Mouse (Mus musculus) liver, postnatal 0 days (tissue): ENCODE measurements around the gene Olfr902. TPM values are rescaled to one million over a fixed set of nuclear protein-coding genes. Genes with fewer than 3 reads are reported as not detected.

Experiments used
- ATAC-seq: fragments of 200-750 bp; cut with Nextera tagmentation; 2 replicates; pipeline ENCODE4 v1.8.0; 2017; ENCODE audit warnings: mild to moderate bottlenecking, moderate library complexity
- DNase-seq: peaks from one replicate; pipeline ENCODE4 v3.0.0-alpha.2; 2016
- H3K27ac ChIP-seq: fragments of 300-500 bp; sonication (generic); 2 replicates; pipeline ENCODE4 v1.5.1; 2014; ENCODE audit warnings: antibody characterized with exemption, moderate library complexity, mild to moderate bottlenecking, low read depth
- H3K27me3 ChIP-seq: fragments of 300-500 bp; sonication (generic); 2 replicates; pipeline ENCODE4 v1.6.1; 2014; ENCODE audit warnings: low read length, control low read depth, mixed read lengths; ENCODE audit not compliant: insufficient read depth
- H3K36me3 ChIP-seq: fragments of 300-500 bp; sonication (generic); replicated peaks from 2 replicates; pipeline ENCODE4 v1.6.1; 2014; ENCODE audit warnings: mild to moderate bottlenecking, control low read depth, low read length, moderate library complexity, mixed read lengths; ENCODE audit not compliant: insufficient read depth
- H3K4me1 ChIP-seq: fragments of 300-500 bp; sonication (generic); 2 replicates; pipeline ENCODE4 v1.6.1; 2014; ENCODE audit warnings: antibody characterized with exemption, mild to moderate bottlenecking, control low read depth; ENCODE audit not compliant: insufficient read depth
- H3K4me2 ChIP-seq: fragments of 300-500 bp; sonication (generic); 2 replicates; pipeline ENCODE4 v1.6.1; 2014; ENCODE audit warnings: low read depth, mild to moderate bottlenecking, low read length, moderate library complexity, mixed read lengths
- H3K4me3 ChIP-seq: fragments of 300-500 bp; sonication (generic); 2 replicates; pipeline ENCODE4 v1.5.1; 2014; ENCODE audit warnings: low read depth, low read length
- H3K9ac ChIP-seq: fragments of 300-500 bp; sonication (generic); replicated peaks from 2 replicates; pipeline ENCODE4 v1.6.1; 2014; ENCODE audit warnings: mild to moderate bottlenecking, moderate library complexity
- H3K9me3 ChIP-seq: fragments of 300-500 bp; sonication (generic); 2 replicates; pipeline ENCODE4 v1.6.1; 2016; ENCODE audit warnings: mild to moderate bottlenecking, control low read depth, low read length, mixed read lengths
- CTCF ChIP-seq: sonication (generic); IDR thresholded peaks from 2 replicates; pipeline ENCODE4 v1.5.1; 2016; ENCODE audit warnings: antibody characterized with exemption, low read depth
- EP300 ChIP-seq: IDR thresholded peaks from 2 replicates; pipeline ENCODE4 v1.6.1; 2016; ENCODE audit warnings: antibody characterized with exemption, low read depth, mild to moderate bottlenecking
- WGBS: fragments of 180-500 bp; shearing (Covaris S2); extraction: QIAGEN DNeasy Blood & Tissue Kit; methylation state at CpG from one replicate; pipeline ENCODE4 v1.1.7; 2014; ENCODE audit not compliant: insufficient replicate concordance; 5-methylcytosine and 5-hydroxymethylcytosine counted together
- polyA plus RNA-seq: library from polyadenylated mRNA; unstranded; fragments of >200 nt; fragmentation: Nextera tagmentation; extraction: Ambion mirVana; gene quantifications from 2 replicates; pipeline ENCODE4 v1.2.1, GENCODE M21; 2015

Gene Olfr902
- polyA plus RNA-seq, 1 experiment from 2014 or later, result not detected

DNA sequence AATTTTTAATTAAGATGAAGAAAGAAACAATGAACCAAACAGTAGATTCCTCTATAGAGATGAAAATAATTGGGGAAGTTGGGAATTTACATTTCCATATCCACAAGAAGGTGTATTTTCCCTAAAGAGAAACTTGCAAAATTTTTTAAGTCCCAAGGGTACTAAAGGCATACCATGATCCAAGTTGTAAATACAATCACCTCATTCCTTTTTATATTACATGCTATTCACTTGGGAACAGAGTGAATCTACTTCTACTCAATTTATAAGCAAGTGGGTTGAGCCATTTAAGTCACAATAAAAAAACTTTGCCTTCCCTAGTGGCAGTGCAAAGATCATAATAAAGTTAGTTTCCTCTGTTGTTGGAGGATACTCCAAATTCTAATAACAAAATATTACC, 15.4 kb downstream of the Olfr902 start, which contains the start of gene Olfr904:
Olfr904 (plus strand) TSS at position 301 of the 400 bp plus-strand sequence.
- no peak for TF ChIP-seq EP300
- TF ChIP-seq CTCF, result no peak

DNA sequence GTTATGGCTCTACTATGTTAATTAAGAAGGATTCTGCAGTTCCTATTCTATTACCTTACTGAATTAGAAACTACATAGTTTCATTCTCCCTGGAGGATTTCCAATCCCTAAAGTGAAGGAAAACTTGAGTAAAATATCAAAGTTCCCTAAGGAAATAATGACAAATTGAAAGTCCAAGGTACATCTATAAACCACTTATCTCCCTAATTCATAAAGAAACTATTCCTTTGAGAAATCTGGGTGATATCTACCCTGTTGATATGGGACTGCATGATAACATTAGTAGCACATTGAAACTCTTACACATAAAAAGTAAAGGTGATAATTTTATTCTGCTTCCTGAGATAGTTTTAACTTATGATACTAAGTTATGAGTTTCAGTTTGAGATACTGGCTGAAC, 23.4 kb downstream of the Olfr902 start, which contains the start of gene Olfr905:
Olfr905 (plus strand) TSS at position 301 of the 400 bp plus-strand sequence.
- H3K4me3 ChIP-seq, result no peak within 1 kb of the TSS

More for the DNA sequence above, 15.4 kb downstream of the Olfr902 start, which contains the start of gene Olfr904:
- no peaks in the 10 kb centered on the region for H3K9me3 ChIP-seq
- H3K27ac ChIP-seq, result no peak within 1 kb of the TSS
- H3K36me3 ChIP-seq, result no peaks in the 10 kb centered on the region
- H3K9ac ChIP-seq, result no peak within 1 kb of the TSS
- ATAC-seq (no peak), DNase-seq (no peak)
- H3K4me1 ChIP-seq, result no peaks in the 10 kb centered on the region
- H3K4me2 ChIP-seq, result no peak within 1 kb of the TSS
- H3K4me3 ChIP-seq, result no peak within 1 kb of the TSS
- no peaks in the 10 kb centered on the region for H3K27me3 ChIP-seq

DNA sequence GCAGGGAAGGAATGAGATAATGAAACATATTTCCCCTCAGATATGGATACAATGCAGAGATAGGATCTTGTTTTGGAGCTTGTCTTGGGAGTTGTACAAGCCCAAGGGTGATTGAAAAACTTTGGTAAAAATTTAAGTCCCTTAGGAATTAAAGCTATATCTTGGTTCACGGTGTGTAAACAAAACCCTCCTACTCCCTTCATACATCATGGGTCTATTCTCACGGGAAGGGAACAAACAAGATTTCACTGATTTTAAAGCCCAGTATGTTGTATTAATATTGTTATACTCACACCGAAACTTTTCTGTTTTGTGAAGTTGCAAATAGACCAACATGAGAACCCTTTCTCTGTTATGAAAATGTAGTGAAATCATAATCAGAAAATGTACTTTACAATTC, 39.3 kb downstream of the Olfr902 start, which contains the start of gene Olfr906:
Olfr906 (plus strand) TSS at position 301 of the 400 bp plus-strand sequence.
- no peak within 1 kb of the TSS for H3K4me2 ChIP-seq
- ATAC-seq (no peak), DNase-seq (no peak)
- no peak within 1 kb of the TSS for H3K4me3 ChIP-seq
- H3K4me1 ChIP-seq, result no peaks in the 10 kb centered on the region
- H3K9ac ChIP-seq, result no peak within 1 kb of the TSS
- TF ChIP-seq CTCF, result no peak
- TF ChIP-seq EP300, result no peak
- peaks cover 3% of the 10 kb centered on the region; the same call in 1 of the 2 replicates for H3K9me3 ChIP-seq
- no peaks in the 10 kb centered on the region for H3K27me3 ChIP-seq
- H3K36me3 ChIP-seq, result no peaks in the 10 kb centered on the region
- 64% methylated on average over 3 of the region's 3 CpGs for WGBS
- no peak within 1 kb of the TSS for H3K27ac ChIP-seq

More for the DNA sequence above, 23.4 kb downstream of the Olfr902 start, which contains the start of gene Olfr905:
- Histone ChIP-seq H3K9me3 (no peaks in the 10 kb centered on the region), H3K36me3 (no peaks in the 10 kb centered on the region), H3K9ac (no peak within 1 kb of the TSS), H3K27me3 (no peaks in the 10 kb centered on the region), H3K4me2 (no peak within 1 kb of the TSS), H3K4me1 (no peaks in the 10 kb centered on the region), H3K27ac (no peak within 1 kb of the TSS)
- ATAC-seq (no peak), DNase-seq (no peak)
- no peak for TF ChIP-seq EP300
- no peak for TF ChIP-seq CTCF

DNA sequence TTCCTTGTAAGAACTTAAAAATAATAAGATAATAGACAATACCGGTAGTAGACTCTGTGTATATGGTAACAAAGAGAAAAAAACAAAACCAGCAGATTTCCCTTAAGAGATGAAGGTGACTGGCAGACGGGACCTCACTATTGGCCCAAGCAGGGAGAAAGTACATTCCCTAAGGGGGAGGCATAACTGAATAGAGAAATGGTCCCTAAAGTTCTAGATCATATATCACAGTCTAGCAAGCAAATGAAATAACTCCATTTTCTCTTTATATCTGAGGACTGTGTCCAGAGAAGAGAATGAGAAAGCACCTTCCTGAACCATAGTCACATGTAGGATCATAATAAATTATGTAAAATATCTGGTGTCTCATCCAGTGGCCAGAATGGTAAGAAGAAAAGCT, 48.0 kb downstream of the Olfr902 start, which contains the start of gene Olfr907:
Olfr907 (plus strand) TSS at position 301 of the 400 bp plus-strand sequence.
- 74% methylated on average over 2 of the region's 2 CpGs for WGBS
- ATAC-seq, result no peak
- Histone ChIP-seq H3K27ac (no peak within 1 kb of the TSS), H3K36me3 (no peaks in the 10 kb centered on the region), H3K9ac (no peak within 1 kb of the TSS), H3K4me2 (no peak within 1 kb of the TSS), H3K9me3 (no peaks in the 10 kb centered on the region), H3K4me1 (no peaks in the 10 kb centered on the region), H3K4me3 (no peak within 1 kb of the TSS), H3K27me3 (no peaks in the 10 kb centered on the region)
- no peak for DNase-seq
- TF ChIP-seq EP300 (no peak), CTCF (no peak)

Other genes starting within 250 kb of the Olfr902 start
- not detected in 2 replicates for gene Olfr893, start 239.3 kb upstream of the Olfr902 start, polyA plus RNA-seq
- not detected in 2 replicates for gene Olfr894, start 229.6 kb upstream of the Olfr902 start, polyA plus RNA-seq
- gene Olfr143, start 194.9 kb upstream of the Olfr902 start, polyA plus RNA-seq, result not detected in 2 replicates
- gene Olfr895, start 179.8 kb upstream of the Olfr902 start, polyA plus RNA-seq, result not detected in 2 replicates
- not detected in 2 replicates for gene Olfr896-ps1, start 156.5 kb upstream of the Olfr902 start, polyA plus RNA-seq
- not detected in 2 replicates for gene Olfr25, start 118.6 kb upstream of the Olfr902 start, polyA plus RNA-seq
- not detected in 2 replicates for gene Olfr898, start 99.2 kb upstream of the Olfr902 start, polyA plus RNA-seq
- gene Olfr250, start 80.8 kb upstream of the Olfr902 start, polyA plus RNA-seq, result not detected in 2 replicates
- not detected in 2 replicates for gene Olfr251, start 70.6 kb upstream of the Olfr902 start, polyA plus RNA-seq
- gene Olfr147, start 46.0 kb upstream of the Olfr902 start, polyA plus RNA-seq, result not detected in 2 replicates
- gene Olfr901, start 18.2 kb upstream of the Olfr902 start, polyA plus RNA-seq, result not detected in 2 replicates
- not detected in 2 replicates for gene Olfr904, start 15.5 kb downstream of the Olfr902 start, polyA plus RNA-seq
- gene Olfr905, start 23.5 kb downstream of the Olfr902 start, polyA plus RNA-seq, result not detected in 2 replicates
- gene Olfr906, start 39.4 kb downstream of the Olfr902 start, polyA plus RNA-seq, result not detected in 2 replicates
- not detected in 2 replicates for gene Olfr907, start 48.1 kb downstream of the Olfr902 start, polyA plus RNA-seq
- gene Olfr911-ps1, start 73.9 kb downstream of the Olfr902 start, polyA plus RNA-seq, result not detected in 2 replicates
- gene Olfr910, start 90.2 kb downstream of the Olfr902 start, polyA plus RNA-seq, result not detected in 2 replicates
- gene Olfr912, start 132.5 kb downstream of the Olfr902 start, polyA plus RNA-seq, result not detected in 2 replicates
- not detected in 2 replicates for gene Olfr913, start 145.1 kb downstream of the Olfr902 start, polyA plus RNA-seq
- not detected in 2 replicates for gene Olfr914, start 157.4 kb downstream of the Olfr902 start, polyA plus RNA-seq
- not detected in 2 replicates for gene Olfr916, start 212.2 kb downstream of the Olfr902 start, polyA plus RNA-seq
- not detected in 2 replicates for gene Olfr917, start 218.2 kb downstream of the Olfr902 start, polyA plus RNA-seq
- gene Olfr918, start 226.9 kb downstream of the Olfr902 start, polyA plus RNA-seq, result not detected in 2 replicates